Mouse (Mus musculus) urinary bladder, postnatal 25 days (tissue): ENCODE measurements around the gene Hdac4.

Experiments
- DNase-seq: peaks from one replicate; pipeline ENCODE4 v3.0.0; 2022; ENCODE audit warnings: low spot score

Gene Hdac4

DNA sequence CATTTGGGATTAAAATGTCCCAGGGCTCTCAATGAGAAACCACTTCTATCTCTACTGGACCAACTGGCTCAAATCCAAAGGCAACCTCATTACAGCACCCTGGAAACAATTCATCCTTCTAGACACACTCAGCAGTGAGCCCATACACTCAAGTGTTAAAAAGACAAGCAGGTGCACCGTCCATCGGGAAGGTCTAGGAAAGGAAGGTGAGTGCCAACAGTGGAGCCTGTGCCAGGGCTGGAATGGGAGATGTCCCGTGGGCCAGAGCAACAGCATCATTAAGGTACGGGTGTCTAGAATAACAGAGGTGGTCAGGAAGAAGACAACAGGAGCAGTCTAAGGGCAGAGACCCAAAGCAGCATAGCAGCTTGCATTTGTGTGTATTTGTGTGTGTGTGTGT is 173.5 kb downstream of the Hdac4 start:
- DNase-seq = no peak

DNA sequence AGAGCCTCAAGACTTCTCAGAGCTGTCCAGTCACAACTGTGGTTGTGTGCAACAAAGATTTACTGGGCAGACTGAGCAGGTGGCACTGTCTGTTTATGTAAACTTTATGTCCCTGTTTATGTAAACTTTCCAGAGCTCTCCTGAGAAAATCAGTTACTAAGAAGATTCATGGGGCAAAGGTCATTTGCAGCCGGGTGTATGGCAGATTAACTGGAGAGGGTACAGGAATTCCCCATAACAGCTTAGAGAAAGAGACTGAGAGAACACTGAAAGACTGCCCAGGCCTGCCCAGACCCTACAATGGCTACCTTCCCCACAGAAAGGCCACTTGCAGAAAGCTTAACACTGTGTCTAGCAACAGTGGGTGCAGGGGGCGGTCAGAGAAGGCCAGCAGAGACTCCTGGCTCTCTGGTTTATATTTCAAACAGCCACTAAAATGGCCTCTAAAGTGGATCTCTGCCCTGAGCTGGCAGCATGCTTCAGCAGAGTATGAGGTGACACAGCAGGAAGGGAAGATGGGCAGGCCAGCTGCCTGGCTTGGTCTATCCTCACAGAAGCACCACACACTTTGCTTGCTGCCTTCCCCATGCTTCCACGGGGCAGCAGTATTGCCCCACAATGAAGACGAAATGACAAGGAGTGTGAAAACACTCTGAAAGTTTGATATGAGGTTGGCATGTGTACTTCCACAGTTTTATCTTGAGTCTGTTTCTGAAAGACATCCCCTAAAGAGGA is 179.4 kb downstream of the Hdac4 start:
- no peak for DNase-seq

DNA sequence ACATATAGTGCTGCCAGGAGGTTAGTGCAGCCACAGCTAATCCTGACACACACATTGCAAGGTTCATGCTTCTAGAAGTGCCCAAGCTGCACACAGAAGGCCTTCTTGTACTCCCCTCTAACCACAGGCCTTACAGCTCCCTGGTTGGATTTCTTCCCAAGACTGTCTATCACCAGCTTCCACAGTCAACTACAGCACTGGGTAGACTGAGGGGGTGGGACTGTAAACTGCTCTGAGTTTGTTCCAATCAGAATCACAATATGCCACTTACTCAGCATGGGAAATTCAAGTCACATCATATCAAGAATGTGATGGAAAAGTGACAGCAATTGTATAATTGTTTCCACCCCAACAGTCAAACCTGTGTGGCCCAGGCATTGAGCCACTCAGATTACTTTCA is 180.2 kb downstream of the Hdac4 start:
- DNase-seq = no peak

DNA sequence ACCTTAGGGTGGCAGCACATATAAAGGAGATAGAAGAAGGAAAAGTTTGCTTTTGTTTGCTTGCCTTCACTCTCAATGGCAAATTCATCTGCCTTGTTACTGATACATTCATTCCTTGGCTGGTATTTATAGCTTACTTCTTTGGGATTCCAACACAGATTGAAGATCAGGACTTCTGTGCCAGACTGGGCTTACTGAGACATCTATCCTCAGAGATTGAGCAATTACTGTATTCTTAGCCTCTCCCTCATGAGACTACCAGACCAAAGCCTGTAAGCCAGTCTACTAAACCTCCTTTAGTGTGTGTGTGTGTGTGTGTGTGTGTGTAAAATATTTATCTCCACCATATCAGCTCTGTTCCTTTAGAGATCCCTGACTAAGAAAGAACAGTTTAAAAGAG is 181.0 kb downstream of the Hdac4 start:
- no peak for DNase-seq

GRCm38 (mm10) chr1:92006666-92007065 is 188.8 kb downstream of the Hdac4 start:
- DNase-seq = no peak

GRCm38 (mm10) chr1:92005617-92005940 is 189.9 kb downstream of the Hdac4 start:
- no peak for DNase-seq

DNA sequence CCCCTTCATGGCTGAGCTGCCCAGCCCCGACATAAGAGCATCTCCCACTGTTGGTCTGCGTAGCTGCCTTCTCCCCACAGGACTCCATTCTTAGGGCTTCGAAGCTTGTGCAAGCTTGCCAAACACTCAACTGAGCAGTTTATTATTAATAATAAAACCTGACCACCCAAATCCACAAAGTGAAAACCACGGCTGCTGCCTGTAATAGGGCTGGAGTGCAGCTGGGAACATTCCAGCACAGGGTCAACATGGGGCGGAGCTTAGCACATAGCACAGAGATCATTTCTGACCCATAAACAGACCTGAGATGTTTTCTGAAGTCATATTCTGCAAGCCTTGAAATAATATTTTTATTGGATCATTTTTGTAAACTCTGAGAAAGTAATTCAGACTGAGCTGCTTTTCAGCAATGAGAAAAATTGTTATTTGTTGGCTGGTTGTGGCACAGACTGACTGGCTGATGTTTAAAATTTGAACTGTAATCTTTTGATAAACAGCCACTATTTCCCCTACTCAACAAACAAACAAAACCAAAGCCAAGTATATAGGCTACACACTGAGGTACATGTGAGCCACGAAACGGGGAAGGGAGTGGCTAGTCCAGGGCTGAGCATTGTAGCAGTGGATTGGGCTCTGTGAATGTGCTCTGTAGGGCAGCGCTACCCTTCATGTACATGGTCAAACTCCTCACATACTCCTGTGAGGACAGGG is 190.4 kb downstream of the Hdac4 start:
- DNase-seq = no peak

DNA sequence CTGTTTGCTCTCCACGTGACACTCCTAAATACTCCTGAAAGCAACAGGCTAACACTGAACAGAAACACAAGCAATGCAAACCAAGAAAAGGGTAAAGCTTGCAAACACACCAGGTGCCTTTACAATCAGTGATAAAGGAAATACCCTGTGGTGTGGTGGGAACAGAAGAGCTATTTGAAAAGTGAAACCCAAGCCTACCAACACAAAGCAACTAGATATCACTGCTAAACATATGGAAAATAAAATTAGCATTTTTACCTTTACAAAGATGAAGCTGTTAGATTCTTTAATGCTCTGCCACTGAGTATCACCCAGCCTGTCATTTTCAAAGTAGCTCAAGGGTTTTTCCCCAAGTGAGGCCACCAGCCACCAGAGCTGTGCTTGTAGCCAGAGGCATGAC is 191.4 kb downstream of the Hdac4 start:
- DNase-seq = no peak

- no peak for DNase-seq
These were observed 195.3 kb downstream of the Hdac4 start for GRCm38 (mm10) chr1:92000226-92000625.

DNA sequence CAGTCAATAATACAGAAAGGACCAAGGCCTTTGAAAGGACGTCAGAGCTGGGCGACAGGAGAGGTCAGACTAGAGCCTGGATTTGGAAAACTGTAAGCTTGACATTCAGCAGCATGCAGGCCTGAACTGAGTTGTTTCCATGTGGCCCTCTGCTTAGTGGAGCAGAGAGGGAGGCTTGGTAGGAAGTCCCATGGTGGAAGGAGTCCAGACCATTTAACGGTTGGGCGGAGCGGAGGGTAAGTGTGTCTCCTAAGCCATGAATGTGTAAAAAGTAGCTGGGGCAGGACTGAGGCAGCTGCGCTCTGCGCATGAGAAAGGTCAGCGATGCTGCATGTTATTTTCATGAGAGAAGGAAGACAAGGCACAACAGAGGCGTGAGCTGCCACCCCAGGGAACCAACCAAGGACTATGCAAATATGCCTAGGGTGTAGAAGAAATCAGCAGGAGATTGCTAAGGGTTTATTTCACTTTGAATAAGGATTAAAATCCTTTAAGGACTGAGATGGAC is 201.8 kb downstream of the Hdac4 start:
- no peak for DNase-seq

- DNase-seq = no peak
These were observed 202.8 kb downstream of the Hdac4 start for GRCm38 (mm10) chr1:91992652-91993051.

DNA sequence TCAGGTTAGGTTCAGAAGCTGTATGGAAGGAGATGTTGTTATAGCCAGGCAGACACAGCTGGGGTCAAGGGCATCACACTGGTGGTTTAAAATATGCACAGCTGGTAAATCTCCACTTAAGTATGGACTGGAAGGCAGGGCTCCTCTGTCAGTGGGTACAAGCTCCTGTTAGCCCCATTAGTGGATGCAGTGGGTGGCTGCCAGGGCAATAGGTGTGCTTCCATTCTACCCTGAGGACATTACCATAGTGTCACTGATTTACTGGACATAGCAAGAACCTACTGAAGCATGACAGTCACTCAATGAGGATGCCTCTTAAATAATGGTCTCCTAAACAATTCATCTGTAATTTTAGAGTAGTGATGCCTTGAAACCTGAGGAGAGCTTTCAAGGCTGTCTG is 203.9 kb downstream of the Hdac4 start:
- DNase-seq = no peak

- DNase-seq = no peak
These were observed 204.6 kb downstream of the Hdac4 start for GRCm38 (mm10) chr1:91990852-91991251.

- no peak for DNase-seq
These were observed 206.6 kb downstream of the Hdac4 start for GRCm38 (mm10) chr1:91988866-91989265.

DNA sequence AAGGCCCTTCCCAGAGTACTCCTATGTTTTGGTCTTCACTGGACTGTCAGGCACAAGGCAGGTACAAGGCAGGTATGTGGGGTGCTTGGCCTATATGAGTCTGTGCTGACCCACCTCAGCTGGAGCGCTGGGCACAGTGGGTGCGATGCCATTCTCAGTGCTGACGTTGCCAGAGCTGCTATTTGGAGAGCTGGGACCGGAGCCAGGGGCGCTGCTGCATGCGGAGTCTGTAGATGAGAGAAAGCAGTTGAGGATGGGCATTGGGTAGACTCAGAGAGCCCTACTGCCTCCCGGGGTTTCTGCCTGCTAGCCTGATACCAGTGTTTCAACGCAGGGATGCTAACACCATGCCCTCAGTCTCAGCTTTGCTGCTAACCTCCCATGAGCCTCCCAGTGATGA is 208.1 kb downstream of the Hdac4 start:
- no peak for DNase-seq

- no peak for DNase-seq
These were observed 209.7 kb downstream of the Hdac4 start for GRCm38 (mm10) chr1:91985783-91986182.

DNA sequence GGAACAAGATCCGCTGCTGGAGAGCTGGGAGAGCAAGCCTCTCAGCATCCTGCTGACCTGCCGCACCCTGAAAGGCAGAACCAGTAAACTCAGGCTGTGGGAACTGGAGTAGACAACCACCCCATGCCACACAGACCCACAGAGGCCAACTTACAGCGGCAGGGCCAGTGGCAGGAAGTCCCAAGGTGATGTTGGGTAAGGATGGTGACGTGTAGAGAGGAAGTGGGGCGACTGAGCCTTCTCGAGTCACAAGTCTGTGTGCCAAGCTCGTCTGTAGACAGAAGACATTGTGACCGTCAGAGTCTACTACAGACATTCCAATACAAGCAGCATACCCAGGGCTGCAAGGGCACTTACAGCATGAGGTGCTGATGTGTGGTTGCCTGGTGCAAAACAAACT is 211.0 kb downstream of the Hdac4 start:
- no peak for DNase-seq

- no peak for DNase-seq
These were observed 214.1 kb downstream of the Hdac4 start for GRCm38 (mm10) chr1:91981381-91981780.

GRCm38 (mm10) chr1:91978443-91978842 is 217.1 kb downstream of the Hdac4 start:
- DNase-seq = no peak

- DNase-seq = peak; percentile 51
These were observed 226.7 kb downstream of the Hdac4 start for GRCm38 (mm10) chr1:91968710-91969379.

GRCm38 (mm10) chr1:91967041-91967440 is 228.5 kb downstream of the Hdac4 start:
- DNase-seq = no peak

GRCm38 (mm10) chr1:91964486-91965335 is 230.8 kb downstream of the Hdac4 start:
- no peak for DNase-seq
